Mouse (Mus musculus): Measurements from ENCODE around the gene Ppp1r2. TPM values are rescaled to one million over a fixed set of nuclear protein-coding genes. Genes with fewer than 3 reads are reported as not detected.
A peak's percentile ranks its signal among the peaks of the same experiment; 100 is the strongest.

Ppp1r2 gene
- total and polyA plus RNA-seq, 3 experiments, result 71.5 to 82.0 (median 81.2) TPM

DNA sequence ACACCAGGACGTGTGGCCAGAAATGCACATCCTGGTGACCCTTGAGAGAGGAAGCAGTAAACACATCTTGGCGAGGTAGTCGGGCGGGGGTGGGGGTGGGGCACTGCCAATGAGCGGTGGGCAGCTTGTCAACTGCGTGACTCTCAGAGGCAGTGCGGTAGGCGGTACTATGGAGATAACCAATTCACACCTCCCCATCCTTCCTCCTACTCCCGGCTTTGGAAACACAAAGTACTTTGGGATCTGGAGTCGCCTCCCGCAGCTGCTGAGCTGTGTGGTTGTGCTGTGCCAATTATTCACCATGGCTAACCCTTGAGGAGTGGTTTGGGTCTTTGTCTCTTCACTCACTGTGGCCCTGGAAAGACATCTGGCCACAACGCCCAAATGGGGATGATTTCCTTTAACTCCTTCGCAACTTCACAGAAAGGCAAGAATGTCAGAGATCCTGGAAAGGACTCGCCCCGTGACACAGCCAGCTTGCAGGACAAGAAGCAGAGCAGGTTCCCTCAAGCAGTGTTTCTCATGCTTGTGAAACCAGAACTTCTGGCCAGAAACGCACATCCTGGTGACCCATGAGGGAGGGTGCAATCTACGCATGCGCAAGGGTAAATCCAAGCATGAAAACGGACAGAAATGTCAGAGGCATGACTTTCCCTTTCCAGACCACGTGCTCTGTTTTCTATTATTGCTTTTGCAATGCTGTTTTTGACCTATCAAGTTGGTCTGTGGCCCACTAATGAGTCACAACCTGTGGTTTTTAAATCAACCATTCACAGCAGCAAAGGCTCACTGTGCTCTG lies 41.3 kb downstream of the Ppp1r2 start:
- DNase-seq, result peak; percentile 90

GRCm38 (mm10) chr16:31233167-31233498 lies 41.9 kb downstream of the Ppp1r2 start:
- no peak for DNase-seq

- DNase-seq, result no peak
Observed at GRCm38 (mm10) chr16:31232491-31233166, 42.4 kb downstream of the Ppp1r2 start.

- DNase-seq, result no peak
Observed at GRCm38 (mm10) chr16:31231591-31231990, 43.5 kb downstream of the Ppp1r2 start.

- no peak for DNase-seq
Observed at GRCm38 (mm10) chr16:31227746-31228145, 47.3 kb downstream of the Ppp1r2 start.

DNA sequence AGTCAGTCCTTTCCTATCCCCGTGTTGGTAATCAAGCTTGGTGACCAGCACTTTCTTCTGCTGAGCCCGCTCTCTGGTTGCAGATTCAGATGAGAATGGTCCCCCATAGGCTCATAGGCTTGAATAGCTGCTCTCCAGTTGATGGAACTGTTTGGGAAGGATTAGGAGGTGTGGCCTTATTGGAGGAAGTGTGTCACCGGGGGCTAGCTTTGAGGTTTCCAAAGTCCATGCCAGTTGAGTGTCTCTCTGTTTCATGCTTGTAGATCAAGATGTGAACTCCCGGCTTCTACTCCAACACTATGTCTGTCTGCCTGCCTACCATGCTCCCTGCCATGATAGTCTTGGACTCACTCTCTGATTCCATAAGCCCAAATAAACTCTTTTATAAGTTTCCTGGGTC lies 59.8 kb downstream of the Ppp1r2 start:
- no peak for DNase-seq

- no peak for DNase-seq
Observed at GRCm38 (mm10) chr16:31213463-31213862, 61.6 kb downstream of the Ppp1r2 start.

DNA sequence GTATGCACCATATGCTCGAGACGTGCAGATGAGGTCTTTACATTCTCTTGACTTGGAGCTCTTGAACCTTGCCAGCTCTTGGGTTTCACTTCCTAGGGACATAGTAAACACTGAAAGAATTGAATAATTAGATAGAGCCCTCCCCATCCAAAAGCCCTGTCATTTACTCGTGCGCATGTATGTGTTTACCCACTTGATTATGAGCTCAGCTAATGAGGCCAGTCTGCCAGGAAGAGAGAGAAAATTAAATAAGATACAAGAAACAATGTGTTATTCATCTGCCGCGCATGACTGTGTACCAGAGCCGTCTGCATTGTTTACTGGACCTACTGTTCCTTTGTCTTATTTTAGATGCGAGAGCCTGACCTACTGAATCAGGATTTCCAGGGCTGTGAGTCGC lies 63.6 kb downstream of the Ppp1r2 start:
- no peak for DNase-seq

DNA sequence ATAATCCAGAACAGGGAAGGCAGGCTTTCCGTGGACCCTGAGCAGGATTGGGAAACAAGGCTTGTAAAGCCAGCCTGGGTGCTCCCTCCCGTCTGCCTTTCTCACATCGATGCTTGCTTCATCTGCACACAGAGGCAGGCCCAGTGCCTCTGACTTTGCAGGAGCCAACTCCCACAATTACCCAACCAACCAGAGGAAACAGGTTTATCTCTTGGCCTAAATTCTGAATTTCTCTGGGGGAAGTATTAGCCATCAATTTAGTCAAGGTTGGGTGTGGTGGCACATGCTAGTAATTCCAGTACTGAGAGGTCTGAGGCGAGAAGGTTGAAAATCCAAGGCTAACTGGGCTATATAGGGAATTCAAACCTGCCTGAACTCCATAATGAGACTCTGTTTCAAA lies 64.6 kb downstream of the Ppp1r2 start:
- peak; percentile 65 for DNase-seq

DNA sequence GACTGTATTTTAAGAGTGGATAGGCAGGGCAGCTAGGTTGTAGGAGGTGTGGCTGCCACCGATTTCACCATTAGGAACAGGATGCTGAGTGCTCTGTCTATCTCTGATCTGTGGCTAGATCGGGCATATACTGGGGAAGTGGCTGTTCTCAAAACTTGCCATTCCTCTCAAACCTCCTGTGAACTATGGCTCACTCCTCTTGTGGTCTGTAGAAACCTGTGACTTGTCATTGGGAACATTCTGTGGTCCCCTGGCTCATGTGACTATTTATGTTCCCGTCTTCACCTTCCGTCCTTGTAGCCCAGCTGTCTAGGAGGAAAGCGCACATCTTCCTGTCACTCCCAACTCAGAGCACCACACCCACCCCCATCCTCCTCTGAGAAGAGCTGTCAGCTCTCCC lies 65.2 kb downstream of the Ppp1r2 start:
- no peak for DNase-seq

DNA sequence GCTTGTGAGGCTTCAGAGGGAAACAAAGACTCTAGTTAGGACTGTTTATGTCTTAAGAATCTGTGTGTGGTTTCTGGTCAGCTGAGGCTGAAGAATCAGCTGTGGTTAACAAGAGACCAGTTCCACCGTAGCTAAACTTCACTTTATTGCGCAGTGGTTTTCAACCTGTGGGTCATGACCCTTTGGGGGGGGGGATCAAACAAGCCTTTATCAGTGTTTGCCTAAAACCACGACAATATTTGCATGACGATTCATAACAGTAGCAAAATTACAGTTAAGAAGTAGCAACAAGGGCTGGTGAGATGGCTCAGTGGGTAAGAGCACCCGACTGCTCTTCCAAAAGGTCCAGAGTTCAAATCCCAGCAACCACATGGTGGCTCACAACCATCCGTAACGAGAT lies 69.4 kb downstream of the Ppp1r2 start:
- DNase-seq, result no peak

- no peak for DNase-seq
Observed at GRCm38 (mm10) chr16:31205187-31205586, 69.9 kb downstream of the Ppp1r2 start.

GRCm38 (mm10) chr16:31204216-31204615 lies 70.9 kb downstream of the Ppp1r2 start:
- DNase-seq, result no peak

GRCm38 (mm10) chr16:31201704-31202103 lies 73.4 kb downstream of the Ppp1r2 start:
- DNase-seq, result no peak

Small RNA genes lying within 50 kb of the gene (microRNA-seq; reads per million reads assigned to microRNA genes)
- gene Gm27415, result 0 reads per million in 2 experiments

Other genes with a start within 250 kb of the Ppp1r2 start
- 10 to 100 TPM; 12.7 to 14.1 TPM for gene Xxylt1, start 193.8 kb downstream of the Ppp1r2 start, total RNA-seq (2021)
- 26.1 and 28.9 TPM in 2 replicates for gene Xxylt1, start 193.8 kb downstream of the Ppp1r2 start, polyA plus RNA-seq (2012; rRNA removed)
- gene Acap2, start 74.0 kb downstream of the Ppp1r2 start, total RNA-seq (2021), result 10 to 100 TPM; 31.9 to 40.2 TPM
- 8.3 and 9.6 TPM in 2 replicates for gene Acap2, start 74.0 kb downstream of the Ppp1r2 start, polyA plus RNA-seq (2012; rRNA removed)
- 10 to 100 TPM in 1 of 2 experiments, 1 to 10 TPM in 1; 8.0 to 12.3 TPM for gene Apod, start 39.5 kb upstream of the Ppp1r2 start, total RNA-seq (2021)
- gene Apod, start 39.5 kb upstream of the Ppp1r2 start, polyA plus RNA-seq (2012; rRNA removed), result 0.64 and 0.99 TPM in 2 replicates
- 10 to 100 TPM in 1 of 2 experiments, 1 to 10 TPM in 1; 4.1 to 21.7 TPM for gene Bdh1, start 147.0 kb upstream of the Ppp1r2 start, total RNA-seq (2021)
- 2.4 and 2.9 TPM in 2 replicates for gene Bdh1, start 147.0 kb upstream of the Ppp1r2 start, polyA plus RNA-seq (2012; rRNA removed)